ENCODE assay signal across 30 mouse cellular contexts in genomic region chr11:110091328-110091727, GRCm38 (mm10). TPM values are rescaled to one million over a fixed set of nuclear protein-coding genes. Genes with fewer than 3 reads are reported as not detected.
DNase-seq lines count a peak whose midpoint lies in the region; ATAC-seq and TF ChIP-seq lines count a peak whose summit lies in the region.
"Had no signal": no experiment of that assay in that cellular context is flagged by ENCODE, and none has a peak within 500 bp of the region (broad histone marks: within the 10 kb centered on the region; RNA-seq: fewer than 3 reads in every experiment).

No protein-coding gene starts in this region.

- no peak overlapping the region for H3K4me3 ChIP-seq in heart, adult 2 months
- H3K4me3 ChIP-seq: embryonic facial prominence, embryonic 13.5 days; forebrain, embryonic 10.5 days; forebrain, embryonic 15.5 days; hindbrain, embryonic 13.5 days; limb, embryonic 13.5 days; liver, embryonic 13.5 days; midbrain, embryonic 10.5 days; midbrain, embryonic 15.5 days had no signal

- TF ChIP-seq CTCF in heart, adult 2 months (IDR thresholded peaks at IDR 0.05), result no peak

- H3K9ac ChIP-seq in heart, adult 2 months (ENCODE audit: low read depth, low read length), result no peak overlapping the region
- H3K9ac ChIP-seq: embryonic facial prominence, embryonic 13.5 days; forebrain, embryonic 15.5 days; hindbrain, embryonic 13.5 days; limb, embryonic 13.5 days; liver, embryonic 13.5 days; midbrain, embryonic 15.5 days had no signal

- intact Hi-C loops in heart, adult 2 months (cut with DNase I), result loop anchor here (10.0 kb wide), 1 partner anchor 197 kb away; no protein-coding TSS in a partner anchor

- H3K27ac ChIP-seq in heart, adult 2 months, result no peak overlapping the region
- H3K27ac ChIP-seq: embryonic facial prominence, embryonic 13.5 days; forebrain, embryonic 10.5 days; forebrain, embryonic 15.5 days; hindbrain, embryonic 13.5 days; limb, embryonic 13.5 days; liver, embryonic 13.5 days; macrophage; midbrain, embryonic 10.5 days; midbrain, embryonic 15.5 days had no signal

- WGBS in heart, adult 2 months, result 38% methylated on average over 2 of the region's 2 CpGs

- H3K36me3 ChIP-seq in heart, adult 2 months (ENCODE audit: control insufficient read depth, insufficient read depth, low read length), result peaks cover under 1% of the 10 kb centered on the region
- H3K36me3 ChIP-seq: embryonic facial prominence, embryonic 13.5 days; forebrain, embryonic 10.5 days; forebrain, embryonic 15.5 days; G1E; hindbrain, embryonic 13.5 days; limb, embryonic 13.5 days; liver, embryonic 13.5 days; midbrain, embryonic 10.5 days; midbrain, embryonic 15.5 days had no signal

- peak; percentile 11 to 40 for DNase-seq in heart, adult 9 months (ENCODE audit: low spot score in 2 of 2)
- DNase-seq in heart, adult 2 months, result no peak
- DNase-seq in 416B (ENCODE audit: low read depth) (peak; percentile 27), NIH3T3 (ENCODE audit: low read depth) (peak; percentile 17)
- DNase-seq in thymus, postnatal 14 days, result no peak
- DNase-seq in right cerebral cortex, adult 2 months (ENCODE audit: low spot score in 2 of 2), result no peak
- DNase-seq: adrenal gland, adult 8-10 months; cerebellum, adult 11 months; cerebellum, adult 9-11 months; gastrocnemius, postnatal 36 days; heart, postnatal 4 days; kidney, postnatal 14 days; layer of hippocampus, adult 9-11 months; liver, embryonic 13.5 days; spleen, adult 18-20 months; thymus, postnatal 36 days had no signal

- no peaks in the 10 kb centered on the region for H3K4me1 ChIP-seq in heart, adult 2 months (ENCODE audit: control insufficient read depth, insufficient read depth, low read length)
- H3K4me1 ChIP-seq: embryonic facial prominence, embryonic 13.5 days; forebrain, embryonic 10.5 days; hindbrain, embryonic 13.5 days; liver, embryonic 13.5 days; midbrain, embryonic 10.5 days; midbrain, embryonic 15.5 days had no signal

- peak; percentile 62 for ATAC-seq in megakaryocyte, adult 5-6 weeks (ENCODE audit: poor library complexity, severe bottlenecking)
- ATAC-seq: forebrain, embryonic 15.5 days; intestine, postnatal 0 days; midbrain, embryonic 15.5 days had no signal

- no peaks in the 10 kb centered on the region for H3K27me3 ChIP-seq in heart, adult 2 months (ENCODE audit: control insufficient read depth, insufficient read depth, low read length)
- H3K27me3 ChIP-seq: embryonic facial prominence, embryonic 13.5 days; forebrain, embryonic 15.5 days; hindbrain, embryonic 13.5 days; limb, embryonic 13.5 days; liver, embryonic 13.5 days; midbrain, embryonic 15.5 days had no signal

- no peak for TF ChIP-seq EP300 in heart, adult 2 months (IDR thresholded peaks at IDR 0.05; ENCODE audit: insufficient read depth, low read depth, low read length)

- TF ChIP-seq POLR2A in heart, adult 2 months (IDR thresholded peaks at IDR 0.05; ENCODE audit: insufficient read depth, low read depth, low read length), result no peak

- no peaks in the 10 kb centered on the region for H3K79me2 ChIP-seq in heart, adult 2 months (replicated peaks; ENCODE audit: control insufficient read depth, insufficient read depth, low read length)

RNA-seq across cellular contexts. Expression of gene Abca8a, which starts 4.5 kb away (rescaled TPM):
- total RNA-seq in heart, adult 2 months (2021), result 10 to 100 TPM; 32.7 to 37.5 TPM
- polyA plus RNA-seq in heart, adult 2 months (2012; rRNA removed), result 32.6 and 49.9 TPM in 2 replicates
- total RNA-seq in megakaryocyte, adult 5-6 weeks (2015), result 0.38 and 0.66 TPM in 2 replicates
- 0.04 and 0.15 TPM in 2 replicates for total RNA-seq in megakaryocyte, adult 5-6 weeks (2017)
- total RNA-seq: neutrophil, adult 5-6 weeks had no signal
- polyA plus RNA-seq: forebrain, embryonic 10.5 days; G1E; heart, embryonic 11.5 days; kidney, embryonic 14.5 days; macrophage; midbrain, embryonic 10.5 days had no signal

Comparison
In these comparisons a context has a peak if more than half of its experiments do, and no peak if none do; other contexts are left out.
1. DNase-seq: peak in heart, adult 9 months (2 of 2), 416B (single experiment) and NIH3T3 (single experiment); none in heart, adult 2 months (0 of 2), thymus, postnatal 14 days (single experiment) and right cerebral cortex, adult 2 months (0 of 2).
2. RNA of gene Abca8a, which starts 4.5 kb away (total RNA-seq): 32.7 to 37.5 TPM in heart, adult 2 months; 0.04 to 0.66 TPM in megakaryocyte, adult 5-6 weeks; every median in the first group is over 10 times any median in the second.